Mouse (Mus musculus) cerebellum, postnatal 14 days (tissue): ENCODE results near the gene Il12b.
"Not testable (repeated sequence)": the region's sequence is repeated elsewhere in the genome, so short reads cannot be mapped to it uniquely, and the experiment has no call there.

Experiments
- DNase-seq, 2 experiments: peaks; one replicate each; pipeline ENCODE4 v3.0.0; 2021; ENCODE audit warnings: mixed read lengths in 2 of 2

Il12b gene

DNA sequence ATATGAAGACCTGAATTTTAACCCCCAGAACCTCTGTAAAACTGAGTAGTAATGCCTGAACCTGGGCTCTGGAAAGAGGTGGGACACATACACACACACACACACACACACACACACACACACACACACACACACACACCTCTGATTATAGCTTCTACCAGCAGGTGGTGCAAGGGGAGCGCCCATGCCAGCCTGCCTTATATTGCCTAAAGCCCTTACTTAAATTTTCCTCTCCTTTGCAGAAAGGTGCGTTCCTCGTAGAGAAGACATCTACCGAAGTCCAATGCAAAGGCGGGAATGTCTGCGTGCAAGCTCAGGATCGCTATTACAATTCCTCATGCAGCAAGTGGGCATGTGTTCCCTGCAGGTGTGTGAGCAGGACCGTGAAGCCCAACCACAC, 12.4 kb downstream of the Il12b start:
- no peak for DNase-seq

- no peak for DNase-seq
Observed at GRCm38 (mm10) chr11:44413371-44413770, 13.5 kb downstream of the Il12b start.

GRCm38 (mm10) chr11:44414605-44415004, 14.7 kb downstream of the Il12b start:
- DNase-seq: no peak

DNA sequence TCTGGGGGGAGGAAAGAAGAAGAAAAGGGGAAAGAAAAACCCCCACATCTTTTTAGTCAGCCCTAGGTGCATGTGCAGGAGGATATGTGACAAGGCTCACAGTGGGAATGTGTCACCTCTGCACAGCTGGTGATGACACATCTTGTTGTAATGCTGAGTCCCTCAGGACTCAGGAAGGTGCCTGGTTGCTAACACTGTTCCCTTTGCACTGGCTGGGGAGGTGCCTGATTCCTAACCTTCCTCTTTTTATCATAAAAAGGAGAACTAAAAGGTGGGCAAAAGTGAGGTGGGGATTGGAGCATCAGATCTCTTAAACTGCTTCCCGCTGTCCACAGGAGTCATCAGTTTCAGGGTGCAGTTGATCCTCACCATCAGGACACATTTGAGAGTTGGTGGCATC, 17.5 kb downstream of the Il12b start:
- no peak for DNase-seq

GRCm38 (mm10) chr11:44422337-44423111, 22.7 kb downstream of the Il12b start:
- DNase-seq: no peak

DNA sequence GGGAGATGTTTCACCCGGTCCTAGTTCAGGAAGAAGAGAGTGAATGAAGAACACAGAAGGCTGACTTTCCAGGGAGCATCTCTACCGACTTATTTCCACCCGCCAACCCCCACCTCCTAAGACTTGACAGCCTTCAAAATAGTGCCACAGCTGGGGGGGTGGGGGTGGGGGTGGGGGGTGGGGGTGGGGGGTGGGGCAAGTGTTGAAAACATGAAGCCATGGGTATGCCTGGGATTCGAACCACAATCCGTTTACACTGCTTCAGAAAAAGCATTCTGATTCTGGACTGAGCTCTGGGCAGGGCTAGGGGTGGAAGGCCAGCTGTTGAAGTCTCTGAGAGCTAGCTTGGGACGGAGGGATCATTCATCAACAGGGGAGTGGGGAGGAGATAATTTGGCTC, 23.4 kb downstream of the Il12b start:
- DNase-seq: no peak

GRCm38 (mm10) chr11:44423955-44424354, 24.1 kb downstream of the Il12b start:
- DNase-seq: no peak

DNA sequence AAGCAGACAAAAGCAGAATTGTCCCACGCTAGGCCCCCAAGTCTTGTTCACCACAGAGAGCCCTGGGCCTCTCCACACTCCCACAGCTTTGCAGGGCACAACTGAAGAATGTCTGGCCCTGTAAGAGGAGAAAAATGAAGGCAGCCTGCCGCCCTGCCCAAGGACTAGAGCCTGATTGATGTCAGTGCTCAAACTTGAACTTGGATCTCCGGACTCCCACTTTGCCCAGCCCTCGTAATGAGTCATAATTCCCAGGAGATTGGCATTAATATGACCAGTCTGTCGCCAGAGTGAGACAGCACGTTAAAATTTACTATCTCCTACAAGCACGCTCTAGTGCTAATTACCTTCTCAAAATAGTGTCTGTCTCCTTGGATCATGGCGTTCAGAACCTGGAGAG, 25.1 kb downstream of the Il12b start:
- no peak for DNase-seq

DNA sequence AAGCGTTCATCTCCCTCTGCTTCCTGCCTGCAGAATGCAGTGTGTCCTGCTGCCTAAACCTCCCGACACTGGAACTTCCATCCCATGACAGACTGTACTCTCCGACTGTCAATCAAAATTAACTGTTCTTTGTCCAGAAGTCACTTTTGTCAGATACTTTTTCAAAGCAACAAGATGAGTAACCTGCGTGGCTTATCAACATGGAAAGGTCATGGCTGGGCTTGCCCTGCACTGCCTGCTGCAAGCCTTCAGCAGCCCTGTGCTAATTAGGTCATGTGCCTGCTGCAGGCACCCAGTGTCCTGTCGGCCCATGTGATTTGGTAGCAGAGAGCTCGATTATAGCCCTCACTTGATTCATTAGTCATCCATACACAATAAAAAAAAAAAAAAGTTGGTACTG, 25.8 kb downstream of the Il12b start:
- no peak for DNase-seq

DNA sequence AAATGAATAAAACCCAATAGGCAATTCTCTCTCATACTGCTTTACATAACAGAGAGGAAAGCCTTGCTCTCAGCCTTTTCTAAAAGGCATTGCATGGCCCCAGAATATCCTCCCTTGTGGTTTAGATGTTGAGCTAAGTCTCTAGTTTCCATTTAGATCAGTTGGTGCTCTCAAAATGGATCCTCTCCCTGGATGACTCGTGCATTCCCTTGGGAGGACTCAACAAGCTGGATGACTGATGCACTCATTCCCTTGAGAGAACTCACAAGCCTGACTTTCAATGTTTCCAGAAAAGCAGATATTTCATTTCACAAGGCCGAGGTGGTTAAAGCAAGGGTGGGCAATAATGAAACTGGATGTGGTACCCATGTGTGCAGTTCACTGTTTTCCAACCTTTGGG, 28.1 kb downstream of the Il12b start:
- no peak for DNase-seq

DNA sequence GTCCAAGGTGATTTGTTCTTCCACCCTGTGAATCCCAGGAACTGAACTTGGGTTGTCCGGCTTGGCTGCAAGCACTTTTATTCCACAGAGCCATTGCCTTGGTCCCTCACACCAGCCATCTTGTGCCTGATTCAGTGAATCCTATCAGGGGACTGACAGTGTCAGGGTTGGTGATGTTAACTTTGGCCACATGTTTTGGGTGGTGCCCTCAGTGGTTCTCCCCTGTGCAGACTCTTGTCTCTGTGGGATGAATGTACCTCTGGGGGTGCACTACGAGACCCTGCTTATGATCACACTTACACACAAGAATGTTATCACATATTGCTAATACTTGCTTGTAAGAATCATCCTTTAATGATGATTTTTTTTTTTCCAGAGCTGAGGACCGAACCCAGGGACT, 30.2 kb downstream of the Il12b start:
- DNase-seq: no peak

GRCm38 (mm10) chr11:44437786-44438185, 37.9 kb downstream of the Il12b start:
- no peak for DNase-seq

DNA sequence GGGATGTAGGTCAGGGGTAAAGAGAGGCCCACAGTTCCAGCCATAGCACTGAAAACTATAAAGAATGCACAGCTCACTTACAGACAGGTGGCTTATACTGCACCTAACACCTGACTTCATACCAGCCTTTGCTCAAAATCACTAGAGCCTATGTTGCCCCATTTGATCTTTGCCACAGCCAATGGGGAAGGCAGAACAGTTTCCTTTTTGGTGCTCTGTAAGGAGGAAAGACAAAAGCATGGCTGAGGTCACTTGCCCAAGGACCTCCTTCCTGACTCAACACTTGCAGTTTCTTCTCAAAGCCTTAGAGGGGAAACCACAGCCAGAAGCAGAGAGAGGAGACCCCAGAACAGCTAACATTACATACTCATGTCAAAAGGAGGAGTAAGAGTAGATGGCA, 51.2 kb downstream of the Il12b start:
- DNase-seq: no peak

DNA sequence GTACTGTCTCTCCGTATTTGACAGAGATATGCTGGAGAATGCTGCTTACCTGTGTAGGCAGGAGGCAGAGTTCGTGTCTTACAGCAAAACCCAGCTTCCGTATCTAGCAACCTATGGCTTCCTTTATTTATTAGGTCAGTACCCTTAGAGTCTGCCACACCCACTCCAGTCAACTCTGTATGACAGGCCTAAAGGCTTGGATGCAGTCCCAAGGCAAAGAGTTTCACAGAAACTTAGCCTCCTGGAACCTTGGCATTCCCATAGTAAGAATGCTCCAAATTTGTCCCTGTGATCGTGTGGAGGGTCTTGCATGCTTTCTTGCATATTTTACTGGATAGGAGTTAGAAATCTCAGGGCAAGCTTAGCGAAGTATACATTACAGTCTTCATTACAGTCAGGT, 52.2 kb downstream of the Il12b start:
- DNase-seq: not testable (repeated sequence)

- DNase-seq: peak; percentile 78 to 81
Observed at GRCm38 (mm10) chr11:44453423-44453822, 53.6 kb downstream of the Il12b start.

GRCm38 (mm10) chr11:44461493-44461892, 61.6 kb downstream of the Il12b start:
- DNase-seq: no peak
